Mouse (Mus musculus): Measurements from ENCODE around the gene Ifnab.

The Ifnab gene

DNA sequence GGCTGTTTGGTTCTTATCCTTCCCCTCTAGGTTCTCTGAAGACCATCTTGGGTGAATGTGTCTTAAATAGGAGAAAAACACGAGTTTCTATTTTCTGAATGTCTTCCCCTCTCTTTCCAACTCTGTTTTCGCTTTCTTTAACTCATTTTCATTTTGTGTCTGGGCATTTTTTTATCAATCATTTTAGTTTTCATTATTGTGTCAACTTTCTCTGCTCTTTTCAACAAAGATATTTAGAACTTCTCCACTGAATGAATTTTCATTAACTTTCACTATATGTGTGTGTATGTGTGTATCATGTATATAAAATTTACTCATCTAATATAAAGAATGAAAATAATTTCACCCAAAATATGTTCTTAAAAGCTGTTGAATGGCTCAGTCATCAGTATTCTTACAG lies at the start of gene Ifnab:
TSS of gene Ifnab (minus strand) at position 101 of the 400 bp plus-strand sequence.
- DNase-seq: no peak

DNA sequence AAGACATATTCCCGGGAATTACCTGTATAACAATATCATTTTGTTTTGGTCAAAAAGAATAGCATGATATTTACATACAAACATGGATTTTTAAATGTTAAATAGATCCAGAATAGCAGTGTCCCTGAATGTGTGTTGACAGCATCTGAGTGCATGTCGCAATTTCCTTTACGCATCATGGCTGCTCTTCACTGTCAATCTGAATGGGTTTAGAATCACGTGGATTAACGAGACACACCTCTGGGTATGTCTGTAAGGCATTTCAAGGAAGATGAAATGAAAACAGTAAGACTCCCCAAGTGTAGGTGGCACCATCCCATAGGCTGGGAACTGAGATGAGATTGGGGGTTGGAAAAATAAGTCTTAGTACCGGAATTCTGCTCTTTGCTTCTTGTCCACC lies 47.9 kb upstream of the Ifnab start:
- no peak for DNase-seq

- peak; percentile 44 to 81 for DNase-seq
Observed at GRCm38 (mm10) chr4:88738480-88738879, 47.3 kb upstream of the Ifnab start.

DNA sequence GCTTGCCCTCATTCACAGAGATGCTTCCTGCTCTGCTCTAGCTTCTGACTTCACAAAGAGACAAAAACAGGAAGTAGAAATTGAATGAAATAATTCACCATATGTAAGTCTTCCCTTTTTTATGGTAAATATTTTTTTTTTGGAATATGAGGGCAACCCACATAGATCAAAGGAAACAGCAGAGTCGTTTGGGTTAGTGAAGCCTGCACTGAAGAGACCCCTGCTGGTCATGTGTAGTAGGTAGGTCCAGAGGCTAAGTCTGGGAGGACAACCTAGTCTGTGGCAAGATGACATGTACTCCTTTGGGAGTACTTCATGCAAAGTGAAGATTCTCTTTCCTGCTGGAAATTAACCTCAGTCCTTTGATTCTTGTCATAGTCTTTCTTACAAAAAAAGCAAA lies 36.2 kb upstream of the Ifnab start:
- DNase-seq: peak; percentile 34 to 42

DNA sequence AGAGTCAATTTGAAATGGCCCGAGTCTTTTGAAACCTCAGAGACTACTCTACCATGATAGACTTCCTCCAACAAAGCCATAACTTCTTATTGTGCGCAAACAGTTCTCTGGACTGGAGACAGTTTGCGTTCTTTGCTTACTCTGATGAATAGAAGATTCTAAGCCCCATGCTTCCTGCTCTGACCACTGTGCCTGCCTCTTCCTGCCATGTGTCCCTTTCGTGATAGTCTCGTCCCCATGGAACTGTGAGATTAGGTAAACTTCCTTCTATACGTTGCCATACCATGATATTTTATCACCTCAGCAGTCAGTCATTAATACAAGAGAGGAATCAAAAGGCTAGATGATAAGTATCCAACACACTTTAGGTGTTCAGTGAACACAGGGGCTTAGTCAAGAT lies 35.6 kb upstream of the Ifnab start:
- DNase-seq: no peak

DNA sequence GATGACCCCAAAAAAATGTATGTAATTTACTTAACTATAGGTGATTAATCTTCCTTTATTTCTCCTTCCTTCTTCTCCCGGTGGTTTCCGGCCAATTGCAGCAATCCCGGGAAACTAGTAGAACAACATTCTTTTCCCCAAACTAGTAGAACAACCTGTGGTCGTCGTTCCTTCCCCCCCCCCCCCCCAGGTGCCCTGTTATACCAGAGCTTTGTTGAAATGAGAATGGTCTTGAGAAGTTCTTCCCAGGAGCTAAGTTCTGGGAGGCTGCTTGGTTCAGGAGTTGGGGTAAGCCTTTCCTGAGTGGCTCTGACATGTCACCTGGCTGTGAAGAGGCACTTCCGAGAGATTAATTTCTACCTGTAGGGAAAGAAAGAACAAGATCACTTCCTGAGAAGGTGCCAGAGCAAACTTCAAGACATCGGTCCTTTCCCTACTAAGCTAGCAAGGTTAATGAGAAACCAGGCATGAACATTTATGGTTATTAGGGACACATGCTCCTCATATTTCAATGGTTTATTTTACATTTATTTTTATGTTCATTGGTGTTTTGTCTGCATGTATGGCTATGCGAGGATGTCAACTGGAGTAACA lies 32.4 kb upstream of the Ifnab start:
- peak; percentile 20 to 27 for DNase-seq

- DNase-seq: peak; percentile 88 to 91
Observed at GRCm38 (mm10) chr4:88721791-88722721, 30.9 kb upstream of the Ifnab start, which contains the start of the genes Gm26566 and Klhl9. TSS of gene Gm26566 (plus strand) at chr4:88721805. TSS of gene Klhl9 (minus strand) at chr4:88722465.

DNA sequence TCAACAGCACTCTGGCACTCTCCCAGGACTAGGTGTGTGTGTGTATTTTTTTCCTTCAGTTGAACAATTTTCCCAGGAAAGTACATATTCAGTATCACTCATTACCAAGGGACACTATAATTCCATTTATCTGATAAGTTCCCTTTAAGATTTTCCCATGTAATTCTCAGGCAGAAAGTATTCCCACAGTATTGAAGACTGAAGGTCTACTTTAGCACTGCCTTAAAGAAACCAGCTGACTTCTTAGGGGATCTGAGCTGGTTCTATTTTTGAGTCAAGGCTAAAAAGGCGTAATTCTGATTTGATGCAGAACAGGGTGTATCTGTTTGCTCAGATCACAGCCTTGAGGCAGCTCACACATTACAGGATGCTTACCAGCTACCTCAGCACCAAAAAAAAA lies 27.6 kb upstream of the Ifnab start:
- DNase-seq: no peak

GRCm38 (mm10) chr4:88715059-88715458 lies 23.9 kb upstream of the Ifnab start:
- no peak for DNase-seq

- DNase-seq: no peak
Observed at GRCm38 (mm10) chr4:88714281-88714680, 23.1 kb upstream of the Ifnab start.

GRCm38 (mm10) chr4:88707128-88707826 lies 16.1 kb upstream of the Ifnab start:
- DNase-seq: no peak

- no peak for DNase-seq
Observed at GRCm38 (mm10) chr4:88705924-88706323, 14.8 kb upstream of the Ifnab start.

GRCm38 (mm10) chr4:88699301-88699700 lies 8.1 kb upstream of the Ifnab start:
- no peak for DNase-seq

DNA sequence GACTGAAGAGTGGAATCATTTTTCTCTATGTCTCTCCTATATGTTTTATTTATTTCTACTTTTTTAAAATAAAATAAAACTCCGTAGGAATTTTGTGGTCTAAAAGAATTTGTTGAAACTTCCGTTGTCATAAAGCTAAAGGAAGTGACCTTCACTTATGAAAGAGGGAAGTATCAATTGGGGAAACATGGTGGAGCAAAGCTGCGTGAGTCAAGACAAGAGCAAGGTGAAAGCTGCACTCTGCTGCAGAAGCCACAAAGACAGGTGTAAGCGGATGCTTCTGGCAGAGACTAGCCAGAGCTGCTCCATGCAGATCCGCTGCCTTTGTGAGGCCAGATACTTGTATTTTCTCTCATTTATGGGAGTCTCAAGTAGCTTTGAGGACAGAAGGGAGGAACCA lies 7.6 kb upstream of the Ifnab start:
- DNase-seq: no peak

- DNase-seq: peak in 1 of 2 experiments; percentile 49
Observed at GRCm38 (mm10) chr4:88697753-88698152, 6.6 kb upstream of the Ifnab start.

DNA sequence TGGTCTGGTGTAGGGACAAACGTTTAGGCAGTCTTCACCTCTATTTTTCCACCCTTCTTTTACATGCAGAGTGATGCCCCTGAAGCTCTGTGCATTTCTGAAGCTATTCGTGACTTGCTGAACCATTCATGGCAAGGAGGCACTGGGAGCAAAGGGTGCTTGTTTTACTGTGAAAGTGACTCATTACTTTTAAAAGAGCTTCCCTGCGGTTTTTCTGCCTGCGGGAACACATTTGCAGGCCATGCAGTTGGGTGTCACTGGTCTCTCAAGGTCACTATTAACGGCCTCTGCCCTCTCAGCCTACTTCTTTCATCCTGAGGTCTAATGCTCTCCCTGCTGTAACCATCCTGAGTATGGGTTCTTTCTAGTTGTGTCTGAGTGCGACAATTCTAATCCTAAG lies 5.9 kb upstream of the Ifnab start:
- DNase-seq: no peak

DNA sequence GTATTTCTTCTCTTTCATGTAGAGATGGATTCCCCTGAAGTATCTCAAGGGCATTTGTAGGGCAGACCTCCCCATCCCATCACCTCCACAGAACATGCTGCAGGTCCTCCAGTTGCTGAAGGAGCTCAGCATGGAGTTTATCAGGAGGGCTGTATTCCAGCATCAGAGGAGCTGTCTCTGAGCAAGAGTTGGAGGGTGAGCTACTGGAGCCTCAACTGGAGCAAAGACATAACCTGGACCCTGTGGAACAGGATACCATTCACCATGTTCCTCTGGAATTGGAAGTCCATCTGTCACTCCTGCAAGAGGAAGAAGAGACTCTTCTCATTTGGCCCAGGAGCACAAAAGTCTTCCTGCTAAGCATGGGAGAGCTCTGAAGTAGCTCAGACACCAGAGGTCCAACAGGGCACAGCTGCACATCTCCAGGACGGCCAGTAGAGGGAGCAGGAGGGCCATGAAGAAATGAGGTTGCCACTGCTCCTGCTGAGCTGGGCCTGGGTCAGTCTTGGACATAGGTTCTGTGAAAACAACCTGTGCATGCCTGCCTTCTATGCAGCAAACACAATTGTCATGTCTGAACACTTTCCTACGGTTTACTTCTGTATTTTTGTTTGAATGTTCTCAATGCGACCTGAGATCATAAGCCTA lies 5.2 kb upstream of the Ifnab start:
- peak; percentile 55 to 75 for DNase-seq

DNA sequence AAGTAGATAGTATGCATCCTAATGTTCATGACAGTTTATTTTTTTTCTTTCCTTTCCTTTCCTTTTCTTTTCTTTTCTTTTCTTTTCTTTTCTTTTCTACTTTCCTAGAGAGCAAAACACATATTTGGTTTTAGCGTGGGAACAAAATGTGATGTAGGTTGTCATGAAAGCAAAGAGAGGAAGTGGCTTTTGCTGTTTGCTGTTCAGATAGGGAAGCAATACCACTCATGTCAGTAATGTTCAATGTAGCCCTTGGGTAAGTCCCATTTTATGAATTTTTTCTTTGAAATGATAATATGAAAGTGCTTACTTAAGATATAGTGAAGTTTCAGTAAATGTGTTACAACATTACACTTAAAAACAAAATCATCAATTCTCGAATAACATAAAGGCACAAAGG lies 2.2 kb upstream of the Ifnab start:
- DNase-seq: no peak

DNA sequence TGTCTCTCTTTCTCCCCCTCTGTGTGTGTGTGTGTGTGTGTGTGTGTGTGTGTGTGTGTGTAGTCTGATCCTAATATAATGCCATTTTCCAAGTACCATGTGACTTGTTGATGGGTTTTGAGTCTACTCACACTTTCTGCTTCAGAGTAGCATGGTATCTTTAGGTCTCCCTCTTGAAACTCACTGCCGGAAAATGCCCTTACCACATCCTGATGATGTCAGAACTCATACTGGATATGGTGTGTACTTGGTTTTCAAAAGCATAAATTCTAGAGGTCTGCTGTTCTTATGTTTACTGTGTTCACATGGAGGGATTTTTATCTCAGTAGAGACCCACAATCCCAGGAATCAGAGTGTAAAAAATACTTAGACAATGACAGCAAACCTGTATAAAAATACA lies 1.4 kb upstream of the Ifnab start:
- DNase-seq: no peak

DNA sequence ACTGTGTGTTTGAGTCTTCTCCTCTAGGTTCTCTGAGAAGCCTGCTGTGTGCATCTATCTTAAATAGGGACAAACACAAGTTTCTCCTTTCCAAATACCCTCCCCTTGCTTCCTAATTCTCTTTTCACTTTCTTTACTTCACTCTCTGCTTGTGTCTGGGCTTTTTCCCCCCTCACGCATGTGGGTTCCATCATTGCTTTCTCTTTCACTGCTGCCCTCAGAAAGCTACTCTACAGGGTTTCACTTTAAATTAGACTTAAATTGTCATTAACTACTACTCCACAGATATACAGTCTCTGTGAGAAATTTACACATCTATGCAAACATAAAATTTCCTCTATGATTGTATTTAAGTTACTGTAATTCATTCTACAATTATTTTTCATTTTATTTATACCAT lies 7.3 kb downstream of the Ifnab start, which contains the start of gene Ifna2:
TSS of gene Ifna2 (minus strand) at position 101 of the 400 bp plus-strand sequence.
- no peak for DNase-seq

DNA sequence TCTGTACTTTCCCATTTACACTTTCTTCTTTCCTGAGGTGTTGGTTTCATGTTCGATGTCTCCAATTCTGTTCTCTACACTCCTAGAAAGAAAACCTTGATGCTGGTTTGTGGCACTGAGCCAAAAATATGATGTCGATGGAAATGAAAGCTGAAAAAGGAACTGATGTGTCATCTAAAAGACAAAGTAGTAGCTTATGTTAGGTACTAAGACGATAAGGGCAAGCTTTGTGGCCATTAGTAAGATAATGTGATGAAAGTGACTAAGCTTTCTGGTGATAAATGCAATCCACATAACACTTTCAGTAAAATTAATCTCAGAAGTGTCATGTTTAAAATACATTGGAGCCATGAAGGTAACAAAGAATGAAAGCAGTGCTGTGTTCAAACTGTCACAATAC lies 9.8 kb downstream of the Ifnab start:
- DNase-seq: no peak

DNA sequence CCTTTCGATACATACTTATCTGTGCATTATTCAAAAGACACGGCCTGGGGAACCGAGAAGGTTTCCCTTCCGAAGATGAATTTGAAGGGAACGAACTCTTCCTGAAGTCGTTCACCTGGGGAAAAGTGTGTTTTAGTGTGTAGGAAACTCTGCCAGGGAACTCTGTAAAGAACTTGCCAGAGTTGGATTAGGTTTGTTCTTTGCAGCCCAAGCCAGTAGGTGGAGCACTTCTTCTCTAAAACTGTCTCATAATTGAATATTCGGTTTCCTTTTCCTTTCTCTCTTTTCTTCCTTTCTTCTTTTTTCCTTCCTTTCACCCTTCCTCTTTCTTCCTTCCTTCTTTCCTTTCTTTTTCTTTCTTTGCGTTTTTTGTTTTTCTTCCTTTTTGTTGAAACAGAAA lies 10.8 kb downstream of the Ifnab start:
- DNase-seq: peak in 1 of 2 experiments; percentile 30

DNA sequence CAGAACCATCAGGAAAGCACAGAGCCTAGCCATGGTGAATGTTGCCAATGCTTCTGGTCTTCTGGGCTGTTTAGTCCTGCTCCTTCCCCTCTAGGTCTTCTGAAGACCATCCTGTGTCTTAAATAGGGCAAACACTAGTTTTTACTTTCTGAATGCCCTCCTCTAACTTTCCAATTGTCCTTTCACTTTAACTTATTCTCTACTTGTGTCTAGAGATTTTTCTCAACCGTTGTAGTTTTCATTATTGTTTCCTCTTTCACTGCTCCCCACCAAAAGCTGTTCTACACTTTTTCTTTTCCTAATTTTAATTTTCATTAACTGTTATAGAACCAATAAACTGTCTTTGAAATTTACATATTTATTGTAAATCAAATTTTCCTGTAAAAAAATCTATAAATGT lies 14.3 kb downstream of the Ifnab start, which contains the start of gene Ifna16:
TSS of gene Ifna16 (minus strand) at position 101 of the 400 bp plus-strand sequence.
- DNase-seq: no peak
